Mouse (Mus musculus): ENCODE results near the gene Josd2. TPM values are rescaled to one million over a fixed set of nuclear protein-coding genes. Genes with fewer than 3 reads are reported as not detected.
A peak's percentile ranks its signal among the peaks of the same experiment; 100 is the strongest.

Josd2 gene
- polyA plus RNA-seq, 1 experiment from 2014 or later, result 174 TPM

DNA sequence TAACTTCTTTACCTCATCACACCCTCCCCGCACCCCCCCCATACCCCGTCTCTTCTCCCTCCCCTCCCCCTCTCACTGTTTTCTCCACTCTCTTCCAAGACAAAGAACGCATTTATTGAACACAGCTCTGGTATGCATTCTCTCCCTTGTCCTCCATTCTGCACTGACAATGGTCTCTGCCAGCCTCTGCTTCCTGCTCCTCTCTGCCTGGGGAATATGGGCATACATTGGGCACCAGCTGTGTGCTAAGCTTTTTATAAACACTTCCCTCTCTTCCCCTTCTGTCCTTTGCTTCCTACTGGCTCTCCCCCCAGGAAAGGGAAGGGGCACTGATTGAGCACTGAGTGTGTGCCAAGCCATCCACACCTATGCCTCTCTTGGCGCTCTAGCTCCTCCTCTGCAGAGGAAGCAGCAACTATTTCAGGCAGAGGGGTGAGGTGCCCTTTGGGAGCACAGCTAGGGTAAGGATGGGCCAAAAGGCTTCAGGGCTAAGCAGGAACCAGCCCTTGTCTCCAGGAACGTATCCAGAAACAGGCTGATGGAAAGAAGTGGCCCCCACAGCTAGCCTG is 7.3 kb downstream of the Josd2 start:
- Histone ChIP-seq H3K4me3 (ENCODE audit: low read depth, low read length) (no peak overlapping the region), H3K27ac (ENCODE audit: low read length) (no peak overlapping the region), H3K9ac (ENCODE audit: low read depth, low read length) (no peak overlapping the region), H3K36me3 (ENCODE audit: control insufficient read depth, insufficient read depth) (peaks cover 6% of the 10 kb centered on the region), H3K4me1 (ENCODE audit: control insufficient read depth, low read depth, low read length) (peaks cover 33% of the 10 kb centered on the region), H3K9me3 (replicated peaks; ENCODE audit: control insufficient read depth, low read length) (no peaks in the 10 kb centered on the region), H3K4me2 (ENCODE audit: low read depth, low read length) (no peak overlapping the region), H3K27me3 (ENCODE audit: control insufficient read depth, insufficient read depth, low read depth, low read length) (peaks cover 50% of the 10 kb centered on the region)
- WGBS (ENCODE audit: insufficient replicate concordance), result 29% methylated on average over 5 of the region's 5 CpGs
- no peak for ATAC-seq (ENCODE audit: low read depth)

DNA sequence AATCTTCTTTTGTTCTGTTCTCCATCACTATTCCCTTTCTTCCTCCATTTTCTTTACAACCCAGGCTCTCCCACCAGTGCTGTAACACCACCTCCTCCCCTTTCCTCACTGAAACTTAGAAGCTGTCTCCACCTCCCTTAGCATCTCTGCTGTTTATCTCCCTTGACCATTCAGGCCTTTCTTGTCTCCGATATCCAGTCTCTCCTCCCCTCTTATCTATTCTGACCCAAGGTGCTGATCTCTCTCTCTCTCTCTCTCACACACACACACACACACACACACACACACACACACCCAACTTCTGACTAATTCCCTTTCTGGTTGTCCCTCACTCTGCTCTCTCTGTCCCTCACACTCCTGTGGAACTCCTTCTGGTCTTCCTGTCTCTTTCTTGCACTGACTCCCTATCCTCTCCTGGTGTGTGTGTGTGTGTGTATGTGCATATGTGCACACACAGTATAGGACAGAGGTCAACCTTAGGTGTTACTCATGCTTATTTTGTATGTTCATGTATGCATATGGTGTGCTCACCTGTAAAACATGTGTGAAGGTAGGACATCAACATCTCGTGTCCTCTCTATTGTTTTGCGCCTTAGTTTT is 15.2 kb downstream of the Josd2 start:
- Histone ChIP-seq H3K4me3 (ENCODE audit: low read depth, low read length) (peak overlapping the region; percentile 33), H3K27ac (ENCODE audit: low read length) (peak overlapping the region; percentile 90), H3K4me2 (ENCODE audit: low read depth, low read length) (peak overlapping the region; percentile 64), H3K9me3 (replicated peaks; ENCODE audit: control insufficient read depth, low read length) (no peaks in the 10 kb centered on the region), H3K9ac (ENCODE audit: low read depth, low read length) (peak overlapping the region; percentile 62), H3K36me3 (ENCODE audit: control insufficient read depth, insufficient read depth) (no peaks in the 10 kb centered on the region), H3K4me1 (ENCODE audit: control insufficient read depth, low read depth, low read length) (peaks cover 33% of the 10 kb centered on the region), H3K27me3 (ENCODE audit: control insufficient read depth, insufficient read depth, low read depth, low read length) (peaks cover 26% of the 10 kb centered on the region)
- ATAC-seq (ENCODE audit: low read depth), result peak; percentile 94
- 40% methylated on average over 3 of the region's 3 CpGs for WGBS (ENCODE audit: insufficient replicate concordance)

DNA sequence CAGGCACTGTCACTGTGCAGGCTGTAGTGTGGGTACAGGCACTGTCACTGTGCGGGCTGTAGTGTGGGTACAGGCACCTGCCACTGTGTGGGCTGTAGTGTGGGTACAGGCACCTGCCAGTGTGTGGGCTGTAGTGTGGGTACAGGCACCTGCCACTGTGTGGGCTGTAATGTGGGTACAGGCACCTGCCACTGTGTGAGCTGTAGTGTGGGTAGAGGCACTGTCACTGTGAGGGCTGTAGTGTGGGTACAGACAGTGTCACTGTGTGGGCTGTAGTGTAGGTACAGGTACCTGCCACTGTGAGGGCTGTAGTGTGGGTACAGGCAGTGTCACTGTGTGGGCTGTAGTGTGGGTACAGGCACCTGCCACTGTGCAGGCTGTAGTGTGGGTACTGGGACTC is 16.3 kb downstream of the Josd2 start:
- Histone ChIP-seq H3K4me2 (ENCODE audit: low read depth, low read length) (no peak overlapping the region), H3K36me3 (ENCODE audit: control insufficient read depth, insufficient read depth) (no peaks in the 10 kb centered on the region), H3K4me3 (ENCODE audit: low read depth, low read length) (no peak overlapping the region), H3K27me3 (ENCODE audit: control insufficient read depth, insufficient read depth, low read depth, low read length) (peaks cover 16% of the 10 kb centered on the region), H3K9ac (ENCODE audit: low read depth, low read length) (no peak overlapping the region), H3K27ac (ENCODE audit: low read length) (peak overlapping the region; percentile 32), H3K4me1 (ENCODE audit: control insufficient read depth, low read depth, low read length) (peaks cover 33% of the 10 kb centered on the region), H3K9me3 (replicated peaks; ENCODE audit: control insufficient read depth, low read length) (no peaks in the 10 kb centered on the region)
- no peak for ATAC-seq (ENCODE audit: low read depth)
- 84% methylated on average over 1 of the region's 1 CpGs for WGBS (ENCODE audit: insufficient replicate concordance)

DNA sequence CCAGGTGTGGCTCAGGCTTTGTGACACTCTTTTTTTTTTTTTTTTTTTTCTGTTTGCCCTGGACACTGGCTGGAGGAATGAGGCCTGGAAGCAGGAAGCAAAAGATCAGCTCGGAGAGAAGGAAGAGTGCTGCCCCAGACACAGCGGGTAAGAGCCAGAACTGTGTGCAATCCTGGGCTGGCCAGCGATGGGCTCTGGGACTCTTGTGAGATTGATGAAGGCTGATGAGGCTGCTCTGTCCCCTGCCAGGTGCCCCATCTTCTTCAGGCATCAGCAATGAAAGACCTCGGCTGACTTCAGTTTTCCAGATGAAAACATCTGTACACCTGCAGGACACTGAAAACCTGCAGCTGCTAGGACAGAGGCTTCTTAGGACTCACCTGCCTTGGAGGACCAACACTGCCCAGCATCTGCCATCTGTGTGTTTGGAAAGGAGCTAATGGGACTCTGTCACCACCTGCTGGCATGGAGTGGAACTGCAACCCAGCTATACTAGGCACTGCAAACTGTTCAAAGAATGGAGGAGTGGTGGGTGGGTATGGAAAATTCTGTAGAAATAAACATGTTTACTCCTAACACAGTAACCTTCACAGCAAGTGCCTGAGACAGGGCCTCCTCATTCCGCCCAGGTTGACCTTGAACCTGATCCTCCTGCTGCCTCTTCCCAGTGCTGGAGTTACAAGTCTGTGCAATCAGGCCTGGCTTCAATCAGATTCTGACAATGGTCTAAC is 17.2 kb downstream of the Josd2 start:
- no peak overlapping the region for H3K4me2 ChIP-seq (ENCODE audit: low read depth, low read length)
- no peak for ATAC-seq (ENCODE audit: low read depth)
- 0 out of 2 replicates have a peak, but pooled peaks cover 3% of the 10 kb centered on the region for H3K36me3 ChIP-seq (ENCODE audit: control insufficient read depth, insufficient read depth)
- H3K9ac ChIP-seq (ENCODE audit: low read depth, low read length), result no peak overlapping the region
- peaks cover 9% of the 10 kb centered on the region for H3K27me3 ChIP-seq (ENCODE audit: control insufficient read depth, insufficient read depth, low read depth, low read length)
- H3K27ac ChIP-seq (ENCODE audit: low read length), result peak overlapping the region; percentile 32
- H3K4me1 ChIP-seq (ENCODE audit: control insufficient read depth, low read depth, low read length), result peaks cover 33% of the 10 kb centered on the region
- 26% methylated on average over 5 of the region's 5 CpGs for WGBS (ENCODE audit: insufficient replicate concordance)
- H3K9me3 ChIP-seq (replicated peaks; ENCODE audit: control insufficient read depth, low read length), result no peaks in the 10 kb centered on the region
- no peak overlapping the region for H3K4me3 ChIP-seq (ENCODE audit: low read depth, low read length)

DNA sequence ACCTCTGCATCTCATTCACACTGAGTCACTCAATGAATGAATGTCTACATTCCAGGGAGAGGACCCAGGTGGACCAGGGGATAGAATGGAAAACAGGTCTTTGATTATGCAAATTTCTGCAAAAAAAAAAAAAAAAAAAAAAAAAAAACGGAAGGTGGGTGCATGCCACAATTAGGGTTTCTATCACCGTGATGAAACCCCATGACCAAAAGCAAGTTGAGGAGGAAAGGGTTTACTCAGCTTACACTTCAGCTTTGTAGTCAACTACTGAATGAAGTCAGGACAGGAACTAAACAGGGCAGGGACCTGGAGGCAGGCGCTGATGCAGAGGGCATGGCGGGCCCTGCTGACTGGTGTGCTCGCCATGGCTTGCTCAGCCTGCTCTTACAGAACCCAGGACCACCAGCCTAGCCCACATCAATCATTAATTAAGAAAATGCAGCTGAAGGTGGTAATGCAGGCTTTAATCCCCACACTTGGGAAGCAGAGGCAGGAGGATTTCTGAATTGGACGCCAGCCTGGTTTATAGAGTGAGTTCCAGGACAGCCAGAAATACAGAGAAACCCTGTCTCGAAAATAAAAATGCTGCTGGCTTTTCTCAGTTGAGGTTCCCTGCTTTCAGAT is 17.9 kb downstream of the Josd2 start:
- H3K9ac ChIP-seq (ENCODE audit: low read depth, low read length), result no peak overlapping the region
- no peak overlapping the region for H3K4me3 ChIP-seq (ENCODE audit: low read depth, low read length)
- peaks cover 7% of the 10 kb centered on the region; the same call in 1 of the 2 replicates for H3K36me3 ChIP-seq (ENCODE audit: control insufficient read depth, insufficient read depth)
- no peak overlapping the region for H3K27ac ChIP-seq (ENCODE audit: low read length)
- ATAC-seq (ENCODE audit: low read depth), result no peak
- no peak overlapping the region for H3K4me2 ChIP-seq (ENCODE audit: low read depth, low read length)
- 69% methylated on average over 7 of the region's 7 CpGs for WGBS (ENCODE audit: insufficient replicate concordance)
- H3K9me3 ChIP-seq (replicated peaks; ENCODE audit: control insufficient read depth, low read length), result no peaks in the 10 kb centered on the region
- H3K27me3 ChIP-seq (ENCODE audit: control insufficient read depth, insufficient read depth, low read depth, low read length), result 0 out of 2 replicates have a peak, but pooled peaks cover 3% of the 10 kb centered on the region
- peaks cover 27% of the 10 kb centered on the region for H3K4me1 ChIP-seq (ENCODE audit: control insufficient read depth, low read depth, low read length)

DNA sequence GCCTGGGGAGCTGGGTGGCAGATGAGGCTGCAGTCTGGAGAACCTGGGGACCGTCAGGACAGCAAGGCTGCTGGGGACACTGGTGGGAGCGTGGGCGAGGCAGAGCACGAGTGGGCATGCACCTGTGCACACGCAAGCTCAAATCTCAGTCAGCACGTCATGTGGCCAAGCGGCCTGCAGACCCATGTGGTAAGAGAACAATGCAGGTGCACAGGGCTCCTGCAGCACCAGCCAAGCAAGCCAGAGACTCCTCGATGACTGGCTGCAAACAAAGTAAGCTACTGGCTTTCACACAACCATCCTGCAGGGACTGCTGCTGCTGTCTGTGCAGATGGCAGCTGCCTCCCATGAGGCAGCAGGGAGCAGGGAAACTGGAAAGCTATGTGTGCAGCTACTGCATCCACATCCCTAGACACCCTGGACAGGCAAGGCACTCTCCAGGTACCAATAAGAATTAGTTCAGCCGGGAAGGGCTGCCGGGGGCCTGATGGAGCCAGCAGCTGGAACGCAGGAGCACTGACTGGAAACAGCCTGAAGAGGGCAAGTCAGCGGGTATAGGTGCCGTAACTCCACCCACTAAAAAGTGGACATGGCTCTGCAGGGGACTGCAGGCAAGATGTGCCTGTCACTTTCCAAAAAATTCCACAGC is 19.3 kb downstream of the Josd2 start:
- H3K9me3 ChIP-seq (replicated peaks; ENCODE audit: control insufficient read depth, low read length), result no peaks in the 10 kb centered on the region
- WGBS (ENCODE audit: insufficient replicate concordance), result 72% methylated on average over 13 of the region's 13 CpGs
- H3K27ac ChIP-seq (ENCODE audit: low read length), result no peak overlapping the region
- ATAC-seq (ENCODE audit: low read depth), result no peak
- no peaks in the 10 kb centered on the region for H3K27me3 ChIP-seq (ENCODE audit: control insufficient read depth, insufficient read depth, low read depth, low read length)
- H3K4me1 ChIP-seq (ENCODE audit: control insufficient read depth, low read depth, low read length), result peaks cover 22% of the 10 kb centered on the region
- H3K4me2 ChIP-seq (ENCODE audit: low read depth, low read length), result no peak overlapping the region
- H3K9ac ChIP-seq (ENCODE audit: low read depth, low read length), result no peak overlapping the region
- H3K4me3 ChIP-seq (ENCODE audit: low read depth, low read length), result no peak overlapping the region
- H3K36me3 ChIP-seq (ENCODE audit: control insufficient read depth, insufficient read depth), result peaks cover 15% of the 10 kb centered on the region

DNA sequence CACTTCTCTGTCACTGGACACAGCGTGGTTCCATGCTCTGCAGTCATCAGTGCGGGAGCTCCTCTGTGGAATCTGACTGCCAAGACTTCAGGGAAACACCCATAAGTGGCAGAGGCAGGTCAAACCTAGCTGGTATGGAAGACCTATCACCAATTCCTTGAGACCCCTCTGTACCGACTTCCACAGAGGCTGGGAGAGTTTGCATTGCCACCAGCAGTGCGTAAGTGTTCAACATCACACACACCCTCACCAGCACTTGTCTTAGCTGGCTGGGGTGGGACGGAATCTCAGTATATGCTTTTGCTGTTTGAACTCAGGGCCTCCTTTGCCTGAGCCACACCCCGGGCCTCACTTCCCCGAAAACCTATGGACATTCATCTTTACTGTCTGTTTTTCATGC is 20.2 kb downstream of the Josd2 start:
- Histone ChIP-seq H3K27me3 (ENCODE audit: control insufficient read depth, insufficient read depth, low read depth, low read length) (no peaks in the 10 kb centered on the region), H3K9ac (ENCODE audit: low read depth, low read length) (no peak overlapping the region), H3K36me3 (ENCODE audit: control insufficient read depth, insufficient read depth) (peaks cover 20% of the 10 kb centered on the region), H3K9me3 (replicated peaks; ENCODE audit: control insufficient read depth, low read length) (no peaks in the 10 kb centered on the region), H3K27ac (ENCODE audit: low read length) (no peak overlapping the region), H3K4me2 (ENCODE audit: low read depth, low read length) (no peak overlapping the region), H3K4me3 (ENCODE audit: low read depth, low read length) (no peak overlapping the region), H3K4me1 (ENCODE audit: control insufficient read depth, low read depth, low read length) (peaks cover 13% of the 10 kb centered on the region)
- WGBS (ENCODE audit: insufficient replicate concordance), result 78% methylated on average over 7 of the region's 7 CpGs
- ATAC-seq (ENCODE audit: low read depth), result no peak

DNA sequence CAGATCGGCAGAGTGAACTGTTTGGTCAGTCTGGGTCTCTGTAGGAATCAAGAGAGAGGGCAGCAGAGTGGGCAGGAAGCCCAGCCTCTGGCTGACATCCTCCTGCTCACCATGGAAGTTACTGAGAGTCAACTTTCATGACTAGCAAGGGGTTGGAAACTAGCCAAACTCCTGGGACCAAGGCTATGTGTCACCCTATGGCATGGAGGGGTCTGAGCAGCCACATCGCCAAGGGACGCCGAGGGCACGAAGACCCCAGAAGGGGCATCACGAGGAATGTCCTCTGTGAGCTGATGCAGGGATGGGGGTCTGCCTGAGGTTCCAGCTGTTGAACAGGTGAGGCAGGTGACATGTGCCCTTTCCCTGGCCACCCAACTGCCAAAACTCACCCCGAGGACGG is 20.8 kb downstream of the Josd2 start:
- 83% methylated on average over 8 of the region's 8 CpGs for WGBS (ENCODE audit: insufficient replicate concordance)
- Histone ChIP-seq H3K4me2 (ENCODE audit: low read depth, low read length) (no peak overlapping the region), H3K9me3 (replicated peaks; ENCODE audit: control insufficient read depth, low read length) (no peaks in the 10 kb centered on the region), H3K4me3 (ENCODE audit: low read depth, low read length) (no peak overlapping the region), H3K27me3 (ENCODE audit: control insufficient read depth, insufficient read depth, low read depth, low read length) (no peaks in the 10 kb centered on the region), H3K9ac (ENCODE audit: low read depth, low read length) (no peak overlapping the region), H3K4me1 (ENCODE audit: control insufficient read depth, low read depth, low read length) (peaks cover 9% of the 10 kb centered on the region; the same call in 1 of the 2 replicates), H3K36me3 (ENCODE audit: control insufficient read depth, insufficient read depth) (peaks cover 20% of the 10 kb centered on the region), H3K27ac (ENCODE audit: low read length) (no peak overlapping the region)
- ATAC-seq (ENCODE audit: low read depth), result no peak

Measured in liver, embryonic 16.5 days (tissue).